Mouse (Mus musculus): Measurements from ENCODE around the gene Scn3a. TPM values are rescaled to one million over a fixed set of nuclear protein-coding genes. Genes with fewer than 3 reads are reported as not detected.

The Scn3a gene
- 1 to 10 TPM; 4.5 to 8.2 (median 6.3) TPM for total RNA-seq (2022)

DNA sequence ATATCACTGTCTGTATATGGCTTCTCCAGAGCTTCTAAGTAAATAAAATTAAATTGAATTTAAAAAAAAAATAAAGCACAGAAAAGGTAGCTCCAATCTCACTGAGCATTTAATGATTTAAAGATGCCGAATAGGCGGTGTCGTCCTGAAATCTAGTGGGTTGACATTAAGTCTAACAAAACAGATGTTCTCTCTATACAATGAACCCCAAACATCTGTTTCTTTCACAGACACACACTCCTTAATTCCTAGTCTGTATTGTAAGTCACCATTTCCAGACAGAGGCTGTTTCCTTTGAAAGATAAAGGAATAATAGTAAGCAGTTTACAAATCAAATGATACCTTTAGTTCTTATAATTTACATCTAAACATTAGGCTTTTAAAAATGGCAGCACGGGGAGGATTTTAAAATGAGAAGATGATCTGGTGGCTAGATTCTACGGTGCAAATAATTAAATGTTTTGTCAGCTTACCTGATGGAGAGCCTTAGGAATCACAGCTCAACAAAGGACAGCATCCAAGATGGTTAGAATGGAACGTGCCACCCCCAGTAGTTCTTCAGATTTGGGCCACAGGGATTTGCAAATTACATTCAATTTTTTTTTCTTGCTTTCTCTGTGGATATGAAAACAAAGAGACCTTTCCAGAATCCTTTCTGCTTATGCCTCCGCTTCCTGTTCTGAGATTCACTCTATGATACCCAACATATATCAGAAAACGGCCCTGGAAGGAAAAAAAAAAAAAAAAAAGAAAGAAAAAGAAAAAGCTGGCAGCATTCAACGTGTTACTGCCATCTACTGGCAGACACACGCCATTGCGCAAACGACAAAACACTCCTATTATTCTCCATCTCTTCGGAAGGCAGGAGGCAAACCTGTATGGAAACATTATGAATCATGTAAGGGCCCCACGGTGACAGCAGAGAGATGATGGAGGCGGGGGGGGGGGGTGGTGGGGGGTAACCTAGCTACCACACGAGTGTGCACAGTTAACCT, at the start of gene Scn3a:
Gene Scn3a (minus strand): TSS at position 835 of the 995 bp plus-strand sequence.
- DNase-seq, result no peak

DNA sequence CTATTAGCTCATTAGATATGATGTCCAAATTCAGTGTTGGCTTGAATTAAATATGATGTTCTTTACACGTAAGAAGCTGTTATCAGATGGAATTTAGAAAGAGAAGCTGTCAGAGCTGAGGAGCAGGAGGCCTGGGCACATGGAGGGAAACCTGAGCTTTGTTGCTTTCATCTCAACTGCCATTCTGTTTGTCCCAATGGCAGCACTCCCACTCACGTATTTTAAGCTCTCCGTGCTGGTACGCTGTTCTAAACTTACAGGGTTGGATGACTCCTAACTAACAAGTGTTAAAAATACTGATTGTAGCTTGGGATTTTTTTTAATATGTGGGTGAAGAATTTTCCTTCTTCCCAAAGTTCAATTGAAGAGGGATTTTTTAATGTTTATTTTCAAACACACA, 44.5 kb upstream of the Scn3a start:
- DNase-seq, result no peak

DNA sequence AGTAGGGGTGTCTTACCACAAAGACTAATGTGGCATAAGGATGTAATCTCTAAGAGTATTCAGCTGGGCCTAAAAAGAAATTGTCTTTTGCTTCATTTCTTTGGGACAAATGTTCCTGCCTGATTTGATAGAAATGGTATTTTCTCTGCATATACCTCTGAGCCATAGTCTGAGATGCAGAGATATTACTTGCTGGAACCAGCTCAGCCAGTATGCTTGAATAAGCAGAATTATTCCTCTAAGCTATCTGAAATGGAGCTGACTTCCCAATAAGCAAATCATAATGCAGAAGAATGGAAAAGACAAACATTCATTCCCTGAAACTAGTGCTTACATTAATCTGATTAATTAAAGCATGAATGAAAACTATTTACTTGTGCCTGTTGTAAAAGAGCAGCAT, 40.4 kb upstream of the Scn3a start:
- DNase-seq, result no peak

DNA sequence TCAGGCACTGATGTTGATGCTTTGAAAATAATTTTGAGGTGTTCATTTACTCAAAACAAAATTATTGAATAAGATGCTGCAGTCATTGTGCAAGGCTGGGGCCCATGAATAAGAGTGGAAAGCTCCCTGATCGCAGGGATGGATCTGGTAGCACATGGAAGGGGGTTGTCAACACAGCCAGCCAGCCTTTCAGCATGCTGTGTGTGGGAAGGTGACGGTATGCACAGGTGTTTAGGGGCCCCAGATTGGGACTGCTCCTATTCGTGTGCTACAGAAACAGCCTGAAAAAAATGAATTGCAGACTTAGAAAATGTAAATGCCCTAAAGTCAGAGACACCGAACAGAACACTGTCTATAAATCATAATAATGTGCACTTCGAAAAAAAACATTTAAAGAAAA, 20.3 kb upstream of the Scn3a start:
- DNase-seq, result no peak

DNA sequence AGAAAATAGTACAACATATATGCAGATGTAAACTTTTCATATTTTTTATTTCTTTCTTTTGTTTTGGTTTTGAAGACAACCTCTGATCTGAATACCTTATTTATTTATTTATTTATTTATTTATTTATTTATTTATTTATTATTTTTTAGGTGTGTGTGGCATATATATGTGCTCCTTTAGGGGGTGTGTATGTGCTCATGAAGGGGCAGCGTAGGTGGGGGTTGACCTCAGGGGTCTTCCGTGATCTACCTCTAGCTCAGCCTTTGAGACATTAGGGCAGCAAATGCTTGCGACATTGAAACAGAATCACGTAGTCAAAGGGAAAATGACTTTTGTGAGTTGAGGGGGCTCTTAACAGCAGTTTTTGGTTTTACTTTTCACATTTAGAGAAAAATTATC, 498 bp upstream of the Scn3a start:
- no peak for DNase-seq

DNA sequence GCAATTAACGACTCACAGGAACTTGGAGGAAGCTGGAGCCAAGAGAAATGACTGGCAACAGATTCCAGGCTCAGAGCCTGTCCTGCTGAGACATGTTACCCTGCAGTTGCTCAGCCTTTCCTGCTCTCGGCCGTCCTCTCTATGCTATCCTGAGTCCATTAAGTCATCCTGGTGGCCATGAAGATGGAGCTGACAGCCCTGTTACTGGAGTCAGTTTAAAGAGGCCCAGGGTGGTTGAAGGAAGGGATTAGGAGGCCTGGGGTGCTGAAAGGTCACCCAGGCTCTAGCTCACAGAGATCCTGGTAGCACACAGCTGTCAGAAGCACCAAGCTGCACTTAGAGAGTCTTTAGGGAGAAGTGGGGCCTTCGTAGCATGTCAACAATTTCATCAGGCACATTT, 3.5 kb downstream of the Scn3a start:
- DNase-seq, result no peak

DNA sequence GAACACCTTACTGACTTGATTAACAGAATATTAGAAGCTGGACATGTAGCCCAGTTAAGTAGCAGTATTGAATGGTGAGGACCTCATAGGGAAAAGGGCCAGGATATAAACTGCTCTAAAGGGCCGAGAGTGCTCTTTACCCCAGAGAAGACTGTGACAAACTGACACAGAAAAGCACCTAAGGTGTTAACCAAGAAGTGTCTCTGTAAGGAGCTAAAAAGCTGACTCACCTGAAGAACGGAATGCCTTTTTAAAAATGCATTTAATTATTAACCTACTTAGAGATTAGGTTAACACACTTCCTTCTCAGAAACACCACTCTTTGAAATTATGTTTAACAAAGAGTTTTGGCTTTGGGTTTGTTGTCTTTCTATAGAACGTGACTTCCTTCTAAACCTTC, 9.7 kb downstream of the Scn3a start:
- DNase-seq, result no peak

DNA sequence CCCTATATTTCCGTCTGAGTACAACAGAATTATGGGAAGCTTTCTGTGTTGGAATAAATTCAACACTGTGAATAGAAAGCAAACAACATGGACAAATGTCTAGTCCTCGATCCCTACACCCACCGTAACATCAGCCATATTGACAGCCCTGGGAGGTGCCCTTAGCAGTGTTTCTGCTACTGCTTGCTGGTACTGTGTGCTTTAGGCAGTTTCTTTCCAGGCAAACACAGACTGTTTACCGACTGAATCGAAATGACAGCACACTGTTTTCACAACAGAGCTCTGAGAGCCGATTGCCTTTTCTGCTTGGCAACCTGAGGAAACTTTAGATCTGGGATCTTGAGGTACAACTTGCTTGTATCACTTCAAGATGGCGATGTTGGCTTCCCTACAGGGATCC, 12.8 kb downstream of the Scn3a start:
- DNase-seq, result no peak

DNA sequence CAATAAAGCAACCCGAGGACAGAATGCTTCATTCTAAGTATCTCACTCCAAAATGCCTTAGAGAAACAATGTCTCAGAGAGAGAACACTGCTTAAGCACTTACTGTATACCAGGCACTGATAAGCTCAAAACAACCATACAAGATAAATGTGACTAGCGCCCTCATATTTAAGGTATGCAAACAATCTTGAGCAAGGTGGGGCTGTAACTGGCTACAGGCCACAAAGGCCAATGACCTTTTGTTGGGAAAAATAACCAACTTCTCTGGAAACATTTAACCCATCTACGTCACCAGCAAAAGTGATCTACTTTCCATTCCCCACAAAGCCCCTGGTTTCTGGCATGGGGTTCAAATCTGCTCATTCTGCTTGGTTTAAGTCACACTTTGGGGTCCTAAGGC, 14.0 kb downstream of the Scn3a start:
- DNase-seq, result no peak

DNA sequence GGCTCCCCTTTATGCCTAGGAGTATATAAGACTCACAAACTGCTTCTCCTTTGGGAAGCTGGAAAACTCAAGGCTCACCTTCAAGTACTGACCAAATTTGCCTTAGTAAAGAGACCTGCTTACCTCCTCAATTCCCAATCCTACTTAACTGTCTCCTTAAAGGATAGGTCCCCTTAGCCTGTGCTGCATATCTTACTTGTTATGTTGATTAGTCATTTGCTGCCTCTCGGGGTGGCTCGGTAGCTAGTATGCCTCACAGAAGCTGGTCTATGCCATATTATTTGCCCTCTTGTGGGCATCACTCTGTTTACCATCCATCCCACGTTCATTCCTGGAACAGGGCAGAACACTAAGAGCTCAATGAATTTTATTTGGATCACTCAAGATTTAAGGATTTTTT, 14.7 kb downstream of the Scn3a start:
- DNase-seq, result no peak

DNA sequence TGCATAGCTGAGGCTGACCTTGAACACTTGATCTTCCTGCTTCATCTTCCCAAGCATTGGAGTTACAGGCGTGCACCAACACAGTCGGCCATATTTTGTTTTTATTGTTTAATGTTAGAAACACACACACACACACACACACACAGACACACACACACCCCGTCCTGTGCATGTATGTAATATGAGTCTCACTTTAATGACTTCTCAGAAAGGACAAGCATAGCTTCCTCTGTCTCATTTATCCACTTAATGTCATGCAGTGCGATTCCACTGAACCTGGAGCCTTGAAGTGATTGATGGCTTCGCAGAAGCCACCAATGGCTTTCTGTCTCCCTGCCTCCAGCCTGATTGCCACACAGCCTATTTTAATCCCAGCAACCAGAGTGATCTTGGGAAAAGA, 15.2 kb downstream of the Scn3a start:
- peak; percentile 65 for DNase-seq

DNA sequence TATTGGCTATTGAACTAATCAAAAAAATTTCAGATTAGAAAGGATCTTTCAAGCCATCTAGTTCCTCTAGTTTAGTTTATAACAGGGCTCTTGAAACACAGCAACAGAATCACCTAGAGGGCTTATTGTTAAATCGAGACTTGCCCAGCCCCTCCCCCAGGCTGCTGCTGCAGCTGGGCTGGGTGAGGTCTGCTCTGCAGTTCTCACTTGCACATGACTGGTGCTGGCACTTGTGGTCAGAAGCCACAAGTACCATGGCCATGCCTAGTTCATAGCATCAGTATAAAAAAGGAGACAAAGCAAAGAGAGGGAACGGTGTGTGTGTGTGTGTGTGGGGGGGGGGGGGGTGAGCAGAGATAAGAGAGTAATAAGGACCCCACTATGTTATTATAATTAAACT, 15.7 kb downstream of the Scn3a start:
- DNase-seq, result no peak

DNA sequence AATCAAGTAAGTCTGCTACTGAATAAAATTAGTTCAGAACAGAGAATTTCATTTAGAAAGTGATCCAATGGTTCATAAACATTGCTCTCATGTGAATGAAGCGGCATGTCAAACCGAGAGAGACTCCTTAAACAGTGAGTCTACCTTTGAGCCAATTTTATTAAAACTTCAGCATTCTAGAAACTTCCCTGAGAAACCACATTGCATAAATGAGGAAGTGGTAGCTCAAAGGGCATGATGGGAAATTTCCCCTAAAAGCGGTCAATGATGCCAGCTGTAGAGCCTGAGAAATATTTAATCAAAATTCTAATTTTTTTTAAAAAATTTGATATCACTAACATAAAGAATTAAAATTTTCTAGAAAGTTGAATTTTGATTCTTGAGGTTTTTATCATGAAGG, 16.9 kb downstream of the Scn3a start:
- no peak for DNase-seq

DNA sequence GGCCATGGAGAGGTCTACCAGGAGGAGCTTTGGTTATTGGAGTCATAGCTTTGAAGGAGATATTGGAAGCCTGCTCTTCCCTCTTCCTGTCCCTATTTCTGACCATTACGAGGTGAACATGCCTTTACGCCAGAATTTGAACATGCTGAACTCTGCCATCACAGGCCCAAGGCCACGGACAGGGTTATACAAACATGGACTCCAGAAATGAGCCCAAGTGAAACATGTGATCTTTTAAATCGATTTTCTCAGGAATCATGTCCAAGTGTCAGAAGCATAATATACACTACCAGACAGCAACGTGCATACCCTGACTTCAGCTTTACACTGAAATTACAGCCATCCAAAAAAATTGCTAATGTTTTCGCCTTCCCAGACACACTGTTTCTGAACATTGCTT, 18.8 kb downstream of the Scn3a start:
- no peak for DNase-seq

DNA sequence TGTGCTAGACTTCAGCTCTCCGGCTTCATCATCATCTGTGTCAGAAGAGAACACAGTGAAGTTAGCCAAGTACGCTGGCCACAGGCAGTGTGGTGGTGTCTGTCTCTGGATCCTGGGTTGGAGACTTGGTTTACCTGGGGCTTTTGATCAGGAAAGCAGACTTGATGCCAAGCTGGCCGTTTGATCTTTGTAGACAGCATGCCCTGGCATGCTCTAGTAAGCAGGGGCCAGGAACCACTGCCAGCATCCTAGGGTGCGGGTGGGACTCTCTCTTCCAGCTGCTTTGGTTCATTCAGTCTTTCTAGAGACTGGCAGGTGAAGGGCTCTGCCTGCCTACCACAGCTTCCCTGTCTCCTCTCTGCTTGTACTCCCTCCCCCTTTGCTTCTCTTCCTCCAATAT, 20.1 kb downstream of the Scn3a start:
- DNase-seq, result no peak

DNA sequence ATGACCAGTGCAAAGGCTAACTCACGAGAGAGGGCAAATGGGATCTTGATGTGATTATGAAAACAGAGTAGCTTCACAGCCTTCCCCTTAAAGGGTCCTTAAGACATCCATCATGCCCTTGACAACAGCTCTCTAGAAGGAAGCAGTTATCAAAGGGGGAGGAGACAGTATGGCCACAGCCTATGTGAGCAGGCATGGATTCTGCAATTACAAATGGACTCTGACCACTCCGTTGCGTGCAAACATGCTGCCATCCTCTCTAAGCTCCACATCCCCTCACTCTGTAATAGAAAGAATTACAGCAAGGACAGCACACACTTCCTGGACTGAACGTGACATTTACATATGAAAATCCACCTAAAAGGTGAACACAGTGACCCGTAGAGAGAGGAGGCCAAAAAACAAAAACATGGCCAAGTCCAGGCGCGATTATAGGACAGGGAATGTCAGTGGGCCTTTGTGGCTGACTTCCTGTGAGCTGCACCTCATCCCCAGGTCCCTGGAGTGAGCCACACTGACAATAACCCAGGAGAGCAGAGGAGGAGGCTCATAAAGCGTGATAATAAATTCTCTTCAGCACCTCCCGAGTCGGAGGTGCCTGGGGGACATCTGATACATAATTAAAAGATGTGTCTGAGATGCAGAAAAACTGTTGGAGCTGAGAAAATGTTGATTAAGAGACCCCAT, 24.4 kb downstream of the Scn3a start:
- DNase-seq, result no peak

DNA sequence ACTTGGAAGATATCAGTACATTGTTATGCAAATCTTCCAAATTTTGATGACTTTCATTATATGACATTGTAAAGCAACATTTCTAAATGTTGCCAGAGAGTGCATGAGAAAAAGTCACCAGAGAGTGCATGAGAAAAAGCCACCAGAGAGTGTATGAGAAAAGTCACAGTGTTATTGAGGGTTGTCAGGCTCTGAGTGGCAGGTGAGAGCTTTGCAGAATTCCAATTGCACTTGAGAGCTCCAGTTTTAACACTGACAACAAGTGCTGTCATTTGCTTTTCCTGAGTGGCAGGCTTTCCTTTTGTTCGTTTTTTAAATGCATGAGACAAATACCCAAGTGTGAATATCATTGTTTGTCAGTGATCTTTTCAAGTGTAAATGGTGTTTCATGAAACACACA, 25.6 kb downstream of the Scn3a start:
- no peak for DNase-seq

DNA sequence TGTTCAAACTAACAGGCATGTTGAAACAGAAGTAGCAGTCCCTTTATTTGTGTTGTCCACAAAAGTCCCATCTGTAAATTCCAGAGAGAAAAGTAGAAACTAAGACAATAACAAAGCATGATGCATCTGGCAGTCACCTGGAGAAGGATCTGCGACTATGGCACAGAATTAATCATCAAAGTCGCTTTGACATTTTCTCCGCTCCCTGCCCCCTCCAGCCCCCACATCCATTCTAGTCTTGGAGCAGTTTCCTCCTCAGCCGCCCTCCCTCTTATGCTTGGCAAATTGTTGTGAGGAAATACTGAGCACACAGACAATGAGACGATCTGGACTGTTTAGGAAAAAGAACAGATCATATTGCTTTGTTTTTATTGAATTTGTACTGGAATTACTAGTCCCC, 29.0 kb downstream of the Scn3a start:
- DNase-seq, result no peak

DNA sequence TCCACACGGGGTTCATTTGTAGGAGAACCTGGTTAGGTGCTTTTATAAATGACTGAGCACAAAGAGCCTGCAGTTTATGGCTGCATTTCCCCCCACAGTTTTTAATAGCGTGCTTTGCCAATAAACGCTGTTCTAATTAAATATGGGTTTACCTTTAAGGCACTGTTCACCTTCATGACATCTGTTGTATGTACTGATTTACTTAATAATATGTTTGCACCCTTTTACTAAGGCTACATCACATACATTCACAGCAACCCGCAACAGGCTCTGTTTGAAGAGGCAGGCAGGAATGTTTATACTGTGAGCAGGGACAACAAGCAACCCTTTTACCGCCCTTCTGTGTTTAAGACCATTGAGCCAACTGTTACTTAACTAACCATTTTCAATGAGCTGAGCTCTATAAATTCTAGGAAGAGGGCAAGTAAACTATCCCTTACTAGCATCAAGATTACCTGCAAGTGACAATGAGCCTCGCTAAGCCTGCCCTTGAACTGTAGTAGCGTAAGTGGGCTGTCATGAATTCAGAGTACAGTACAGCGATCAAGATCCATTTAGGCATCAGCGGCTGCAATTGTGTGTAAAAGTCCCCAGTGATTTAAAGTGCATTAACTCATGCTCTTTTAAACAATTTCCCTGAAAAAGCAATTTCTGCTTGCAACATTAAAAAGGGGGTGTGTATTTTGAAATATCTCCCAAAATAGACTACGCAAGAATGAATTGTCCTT, 35.1 kb downstream of the Scn3a start:
- no peak for DNase-seq

DNA sequence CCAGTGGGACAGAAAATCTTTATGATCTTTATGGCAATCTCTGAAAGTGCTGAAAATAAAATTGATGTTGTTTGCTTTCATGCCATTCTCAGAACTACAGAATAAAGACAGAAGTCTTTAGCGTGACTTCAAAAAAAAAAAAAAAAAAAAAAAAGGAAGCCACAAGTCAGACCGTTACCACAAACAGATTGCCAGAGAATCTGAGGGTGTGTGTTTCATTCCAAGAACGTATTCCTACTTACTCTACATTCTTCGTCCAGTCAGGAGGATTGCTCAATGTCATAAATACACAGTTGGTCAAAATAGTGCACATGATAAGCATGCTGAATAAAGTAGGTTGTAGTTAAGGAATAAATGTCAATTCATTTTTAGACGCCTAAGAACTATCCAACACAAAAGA, 38.3 kb downstream of the Scn3a start:
- no peak for DNase-seq

DNA sequence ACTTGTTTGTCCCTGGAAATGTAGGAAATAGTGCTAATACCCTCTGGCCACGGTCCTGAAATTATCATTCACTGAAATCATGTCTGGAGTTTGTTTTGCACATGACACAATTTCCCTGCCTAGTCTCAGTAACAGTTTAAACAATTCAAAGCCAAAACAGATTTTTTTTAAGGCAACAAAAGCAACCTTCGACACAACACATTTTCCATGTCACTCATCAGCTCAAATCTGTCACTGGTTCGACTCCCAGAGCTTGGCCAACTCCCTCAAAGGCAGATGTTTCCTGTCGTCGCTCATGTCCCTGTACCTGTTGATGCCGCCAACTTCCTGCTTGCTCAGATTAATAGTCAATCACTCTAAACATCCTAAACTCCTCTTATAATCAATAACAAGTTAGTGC, 50.7 kb downstream of the Scn3a start:
- no peak for DNase-seq

DNA sequence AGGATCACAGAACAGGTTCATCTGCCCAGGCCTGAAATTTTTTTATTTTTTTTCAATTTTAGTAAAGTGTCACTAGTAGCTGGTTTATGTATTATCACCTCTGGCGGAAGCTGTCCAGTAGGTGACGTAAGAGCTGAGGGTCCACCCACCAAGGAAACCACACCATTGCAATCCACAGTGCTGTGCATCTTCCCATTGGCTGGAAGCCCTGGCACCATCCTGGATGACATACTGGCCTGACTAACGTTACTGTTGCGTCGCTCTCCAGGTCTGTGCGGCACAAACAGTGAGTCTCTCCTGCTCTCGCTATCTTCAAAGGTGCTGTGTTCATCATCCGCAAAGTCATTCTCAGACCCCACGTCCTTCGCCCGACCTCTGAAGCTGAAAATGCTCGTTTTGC, 59.2 kb downstream of the Scn3a start:
- no peak for DNase-seq

DNA sequence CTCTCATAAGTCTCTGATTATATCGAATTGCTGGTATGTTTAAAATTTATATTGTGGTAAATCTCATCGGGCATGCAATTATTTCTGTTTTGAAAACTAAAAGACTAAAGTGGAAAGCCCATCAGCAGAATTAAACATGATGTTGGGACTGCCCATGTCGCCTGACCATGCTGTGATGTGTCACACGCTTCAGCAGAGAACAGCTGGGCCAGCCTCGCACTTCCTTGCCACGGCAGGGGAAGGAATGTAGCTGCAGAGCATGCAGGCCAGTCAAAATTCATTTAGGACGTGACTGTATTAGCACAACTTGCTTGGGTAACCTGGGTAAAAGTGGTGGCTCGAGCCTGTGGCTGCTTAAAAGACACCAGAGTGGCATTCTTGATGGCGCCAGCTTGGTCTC, 77.0 kb downstream of the Scn3a start:
- no peak for DNase-seq
